Mouse (Mus musculus): ENCODE data around the gene Hpdl. TPM values are rescaled to one million over a fixed set of nuclear protein-coding genes. Genes with fewer than 3 reads are reported as not detected.
A peak's percentile ranks its signal among the peaks of the same experiment; 100 is the strongest.

The Hpdl gene
- polyA plus RNA-seq, 1 experiment, result 0.22 TPM

DNA sequence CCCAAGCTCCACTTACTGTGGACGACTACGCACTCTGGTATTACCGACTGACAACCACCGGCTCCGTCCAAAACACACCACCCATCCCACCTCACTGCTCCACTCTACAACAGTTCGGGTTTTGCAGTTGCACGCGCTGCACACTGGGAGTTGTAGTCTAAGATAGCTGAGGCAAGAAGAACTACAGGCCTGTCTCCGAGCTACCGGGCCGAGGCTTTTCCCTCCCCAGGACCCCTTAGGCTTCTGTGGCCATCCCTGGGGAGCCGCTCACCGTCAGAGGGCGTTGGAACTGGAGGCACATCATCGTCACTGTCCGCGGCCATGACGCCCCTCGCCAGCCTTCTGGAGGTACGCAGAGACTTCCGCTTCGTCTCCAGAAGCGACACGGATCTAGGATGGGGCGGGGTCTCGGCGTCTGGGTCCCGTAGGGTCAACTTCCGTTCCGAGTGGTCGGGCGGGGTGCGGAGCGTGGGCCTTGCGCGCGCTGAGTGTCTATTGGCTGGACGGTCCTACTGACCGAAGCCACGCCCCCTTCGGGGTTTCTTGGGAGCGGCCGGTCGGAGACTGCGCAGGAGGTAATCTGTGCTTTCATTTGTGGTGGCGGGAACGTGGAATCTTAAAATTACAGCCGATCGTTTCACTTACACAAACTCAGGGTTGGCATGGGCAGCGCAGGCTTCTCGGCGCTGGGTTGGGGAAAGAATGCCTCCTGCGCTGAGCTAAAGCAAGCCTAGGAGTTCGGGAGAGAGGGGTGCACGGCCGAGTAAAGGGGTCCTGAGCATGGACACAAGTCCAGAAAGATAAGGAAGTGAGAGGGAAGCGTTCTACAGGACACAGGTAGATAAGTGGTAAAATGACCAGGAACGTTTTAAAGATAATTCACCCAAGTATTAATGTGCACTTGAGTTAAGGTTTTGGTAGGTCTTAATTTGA, 14.0 kb downstream of the Hpdl start, which contains the start of the genes Toe1 and Mutyh:
Gene Toe1 (minus strand): TSS at position 444 of the 933 bp plus-strand sequence.
Gene Mutyh (plus strand): TSS at position 527 of the 933 bp plus-strand sequence.
- WGBS, result 1% methylated on average over 58 of the region's 58 CpGs
- peaks cover 10% of the 10 kb centered on the region for H3K36me3 ChIP-seq (ENCODE audit: control insufficient read depth, insufficient read depth, low read length)
- peak within 1 kb of the TSS; percentile 91 for H3K4me3 ChIP-seq (ENCODE audit: extremely low read depth, insufficient read depth, insufficient read length)
- peaks cover 4% of the 10 kb centered on the region; the same call in 1 of the 2 replicates for H3K4me1 ChIP-seq (ENCODE audit: control insufficient read depth, insufficient read depth, insufficient read length)
- H3K27me3 ChIP-seq (ENCODE audit: control insufficient read depth, insufficient read depth, low read length), result no peaks in the 10 kb centered on the region
- DNase-seq (ENCODE audit: low read depth in 1 of 2, low spot score in 2 of 2), result peak; percentile 87 to 95
- H3K27ac ChIP-seq (ENCODE audit: insufficient read depth, low read length), result peak within 1 kb of the TSS; percentile 92
- TF ChIP-seq POLR2A (IDR thresholded peaks at IDR 0.05; ENCODE audit: low read depth, low read length) (peak; percentile 70), CTCF (IDR thresholded peaks at IDR 0.05; ENCODE audit: extremely low read depth, insufficient read depth, insufficient read length, insufficient replicate concordance) (no peak)

DNA sequence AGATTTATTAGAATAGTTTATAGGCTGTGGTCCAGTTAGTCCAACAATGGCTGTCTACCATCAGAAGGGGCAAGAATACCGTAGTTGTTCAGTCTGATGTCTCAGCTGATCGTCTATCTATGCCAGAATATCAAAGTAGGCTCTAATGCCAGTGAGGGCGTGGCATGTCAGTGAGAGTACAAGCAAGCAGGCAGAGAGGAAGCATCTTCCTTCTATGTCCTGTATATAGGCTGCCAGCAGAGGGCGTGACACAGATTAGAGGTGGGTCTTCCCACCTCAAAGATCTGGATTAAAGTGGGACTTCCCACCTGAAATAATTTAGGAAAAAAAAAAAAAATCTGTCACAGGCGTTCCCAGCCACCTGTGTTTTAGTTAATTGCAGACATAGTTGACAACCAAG, 21.6 kb downstream of the Hpdl start:
- Histone ChIP-seq H3K4me1 (ENCODE audit: control insufficient read depth, insufficient read depth, insufficient read length) (no peaks in the 10 kb centered on the region), H3K4me3 (ENCODE audit: extremely low read depth, insufficient read depth, insufficient read length) (no peak overlapping the region), H3K27ac (ENCODE audit: insufficient read depth, low read length) (no peak overlapping the region), H3K27me3 (ENCODE audit: control insufficient read depth, insufficient read depth, low read length) (no peaks in the 10 kb centered on the region), H3K36me3 (ENCODE audit: control insufficient read depth, insufficient read depth, low read length) (peaks cover 16% of the 10 kb centered on the region)
- TF ChIP-seq CTCF (IDR thresholded peaks at IDR 0.05; ENCODE audit: extremely low read depth, insufficient read depth, insufficient read length, insufficient replicate concordance), result no peak
- no peak for TF ChIP-seq POLR2A (IDR thresholded peaks at IDR 0.05; ENCODE audit: low read depth, low read length)
- no peak for DNase-seq (ENCODE audit: low read depth in 1 of 2, low spot score in 2 of 2)
- WGBS, result 34% methylated on average over 5 of the region's 5 CpGs

DNA sequence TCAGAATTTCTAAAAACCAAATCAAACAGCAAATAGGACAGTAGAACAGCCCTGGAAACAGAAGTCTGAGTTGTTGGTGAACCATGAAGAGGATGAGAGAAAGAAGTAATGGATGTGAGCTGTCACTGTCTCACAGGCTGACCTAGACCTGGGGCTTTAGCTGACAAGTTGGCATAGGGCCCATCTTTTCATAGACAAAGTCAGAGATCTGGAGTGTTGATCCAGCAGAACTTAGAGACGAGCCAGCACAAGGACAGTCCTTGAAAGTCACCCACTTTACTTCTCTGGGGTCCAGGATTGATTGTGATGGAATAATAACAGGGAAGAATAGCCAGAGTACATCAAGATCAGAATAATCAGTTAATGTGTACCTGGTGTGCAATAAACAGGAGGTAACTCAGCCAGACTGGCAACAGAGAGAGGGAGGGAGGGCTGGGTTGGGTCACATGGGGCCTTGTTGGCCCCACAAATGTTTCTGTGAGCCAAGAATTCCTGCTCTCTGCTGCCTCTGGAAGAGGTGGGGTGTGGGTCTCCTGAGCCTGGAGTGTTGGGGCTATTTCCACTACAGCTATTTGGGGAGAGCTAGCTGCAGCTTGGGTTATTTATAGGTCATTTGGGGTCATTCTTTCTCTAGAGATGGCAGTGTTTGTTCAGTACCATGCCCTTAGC, 24.9 kb downstream of the Hpdl start:
- Histone ChIP-seq H3K27me3 (ENCODE audit: control insufficient read depth, insufficient read depth, low read length) (no peaks in the 10 kb centered on the region), H3K4me3 (ENCODE audit: extremely low read depth, insufficient read depth, insufficient read length) (no peak overlapping the region), H3K27ac (ENCODE audit: insufficient read depth, low read length) (no peak overlapping the region), H3K4me1 (ENCODE audit: control insufficient read depth, insufficient read depth, insufficient read length) (no peaks in the 10 kb centered on the region), H3K36me3 (ENCODE audit: control insufficient read depth, insufficient read depth, low read length) (peaks cover 4% of the 10 kb centered on the region; the same call in 1 of the 2 replicates)
- 74% methylated on average over 1 of the region's 1 CpGs for WGBS
- TF ChIP-seq CTCF (IDR thresholded peaks at IDR 0.05; ENCODE audit: extremely low read depth, insufficient read depth, insufficient read length, insufficient replicate concordance), result no peak
- TF ChIP-seq POLR2A (IDR thresholded peaks at IDR 0.05; ENCODE audit: low read depth, low read length), result no peak
- no peak for DNase-seq (ENCODE audit: low read depth in 1 of 2, low spot score in 2 of 2)

DNA sequence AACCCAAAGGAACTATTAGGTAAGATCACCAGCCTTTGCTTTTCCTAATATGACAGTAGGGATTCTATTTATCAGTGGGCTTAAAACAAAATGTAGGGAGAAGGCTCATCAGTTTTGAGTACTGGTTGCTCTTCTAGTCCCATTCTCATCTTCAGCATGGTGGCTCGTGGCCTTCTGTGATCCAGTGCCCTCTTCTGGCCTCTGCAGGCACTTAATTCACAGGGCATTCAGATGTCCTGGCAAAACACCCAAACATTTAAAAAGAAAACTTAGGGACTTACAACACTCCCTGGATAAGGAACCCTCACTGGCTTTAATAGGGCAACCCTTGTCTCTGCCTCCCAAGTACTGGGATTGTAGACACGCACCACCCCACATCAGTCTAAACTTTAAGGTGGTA, 27.2 kb downstream of the Hpdl start:
- H3K4me3 ChIP-seq (ENCODE audit: extremely low read depth, insufficient read depth, insufficient read length), result no peak overlapping the region
- no peak overlapping the region for H3K27ac ChIP-seq (ENCODE audit: insufficient read depth, low read length)
- WGBS, result 75% methylated on average over 2 of the region's 2 CpGs
- peaks cover 3% of the 10 kb centered on the region; the same call in 1 of the 2 replicates for H3K36me3 ChIP-seq (ENCODE audit: control insufficient read depth, insufficient read depth, low read length)
- no peaks in the 10 kb centered on the region for H3K4me1 ChIP-seq (ENCODE audit: control insufficient read depth, insufficient read depth, insufficient read length)
- TF ChIP-seq CTCF (IDR thresholded peaks at IDR 0.05; ENCODE audit: extremely low read depth, insufficient read depth, insufficient read length, insufficient replicate concordance), result no peak
- no peak for TF ChIP-seq POLR2A (IDR thresholded peaks at IDR 0.05; ENCODE audit: low read depth, low read length)
- DNase-seq (ENCODE audit: low read depth in 1 of 2, low spot score in 2 of 2), result no peak
- H3K27me3 ChIP-seq (ENCODE audit: control insufficient read depth, insufficient read depth, low read length), result no peaks in the 10 kb centered on the region

DNA sequence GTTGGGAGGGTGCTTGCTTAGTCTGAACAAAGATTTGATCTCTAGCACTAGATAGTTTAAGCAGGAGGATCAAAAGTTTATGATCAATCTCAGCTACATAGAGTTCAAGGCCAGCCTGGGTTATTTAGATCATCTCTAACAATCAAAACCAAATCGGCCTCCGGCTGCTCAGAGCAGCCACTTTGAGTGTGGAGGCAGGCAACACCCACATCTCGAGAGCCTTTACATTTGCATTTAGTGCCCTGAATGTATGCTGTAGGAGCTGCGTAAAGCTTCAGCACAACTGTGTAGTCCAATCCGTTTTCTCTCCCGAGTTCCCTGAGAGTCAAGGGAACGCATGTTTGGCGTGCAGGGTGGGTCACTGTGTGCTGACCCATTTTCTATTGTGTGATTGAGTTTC, 29.1 kb downstream of the Hpdl start:
- WGBS, result 90% methylated on average over 8 of the region's 8 CpGs

DNA sequence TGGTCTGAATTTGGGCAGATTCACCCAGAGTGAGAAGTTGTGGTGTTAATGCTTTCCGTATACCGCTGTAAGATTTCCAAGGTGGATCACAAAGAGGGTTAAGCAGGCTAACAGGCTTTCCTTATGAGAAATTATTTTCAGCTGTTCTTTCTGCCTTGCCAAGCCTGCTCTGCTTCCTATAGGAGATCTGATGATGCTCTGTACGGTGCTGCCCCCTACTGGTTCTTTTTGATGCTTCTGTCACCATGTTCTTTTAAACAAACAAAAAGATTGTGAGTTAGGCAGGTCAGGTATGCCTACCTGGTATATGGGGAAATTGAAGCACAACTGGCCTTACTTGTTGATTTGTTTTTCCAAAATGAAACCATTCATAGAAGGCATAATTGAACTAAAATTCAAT, 32.6 kb downstream of the Hpdl start:
- Histone ChIP-seq H3K27ac (ENCODE audit: insufficient read depth, low read length) (no peak overlapping the region), H3K36me3 (ENCODE audit: control insufficient read depth, insufficient read depth, low read length) (peaks cover 3% of the 10 kb centered on the region; the same call in 1 of the 2 replicates), H3K4me3 (ENCODE audit: extremely low read depth, insufficient read depth, insufficient read length) (no peak overlapping the region), H3K4me1 (ENCODE audit: control insufficient read depth, insufficient read depth, insufficient read length) (no peaks in the 10 kb centered on the region), H3K27me3 (ENCODE audit: control insufficient read depth, insufficient read depth, low read length) (no peaks in the 10 kb centered on the region)
- TF ChIP-seq POLR2A (IDR thresholded peaks at IDR 0.05; ENCODE audit: low read depth, low read length) (no peak), CTCF (IDR thresholded peaks at IDR 0.05; ENCODE audit: extremely low read depth, insufficient read depth, insufficient read length, insufficient replicate concordance) (peak; percentile 38; the same call in 1 of the 2 replicates)
- 17% methylated on average over 3 of the region's 3 CpGs for WGBS
- DNase-seq (ENCODE audit: low read depth in 1 of 2, low spot score in 2 of 2), result peak; percentile 62 to 73

More for the DNA sequence above, 29.1 kb downstream of the Hpdl start:
- Histone ChIP-seq H3K4me3 (ENCODE audit: extremely low read depth, insufficient read depth, insufficient read length) (no peak overlapping the region), H3K27me3 (ENCODE audit: control insufficient read depth, insufficient read depth, low read length) (no peaks in the 10 kb centered on the region), H3K4me1 (ENCODE audit: control insufficient read depth, insufficient read depth, insufficient read length) (no peaks in the 10 kb centered on the region), H3K36me3 (ENCODE audit: control insufficient read depth, insufficient read depth, low read length) (peaks cover 3% of the 10 kb centered on the region; the same call in 1 of the 2 replicates), H3K27ac (ENCODE audit: insufficient read depth, low read length) (no peak overlapping the region)
- no peak for DNase-seq (ENCODE audit: low read depth in 1 of 2, low spot score in 2 of 2)
- TF ChIP-seq CTCF (IDR thresholded peaks at IDR 0.05; ENCODE audit: extremely low read depth, insufficient read depth, insufficient read length, insufficient replicate concordance), result no peak
- no peak for TF ChIP-seq POLR2A (IDR thresholded peaks at IDR 0.05; ENCODE audit: low read depth, low read length)
